Mouse (Mus musculus) E14TG2a.4 (cell line): ENCODE data around the gene Brf1.
A peak's percentile ranks its signal among the peaks of the same experiment; 100 is the strongest.

Experiments used
- H3K27me3 ChIP-seq: 2 replicates; pipeline ENCODE4 v1.6.1; 2014; ENCODE audit warnings: low read length, control low read depth; ENCODE audit not compliant: insufficient read depth
- H3K36me3 ChIP-seq: 2 replicates; pipeline ENCODE4 v1.6.1; 2014; ENCODE audit warnings: low read length, control low read depth; ENCODE audit not compliant: insufficient read depth
- H3K4me1 ChIP-seq: replicated peaks from 2 replicates; pipeline ENCODE4 v1.6.1; 2014; ENCODE audit warnings: low read depth, low read length, control low read depth
- H3K4me3 ChIP-seq: replicated peaks from 2 replicates; pipeline ENCODE4 v1.5.1; 2014; ENCODE audit warnings: mild to moderate bottlenecking, low read length
- H3K9me3 ChIP-seq: 2 replicates; pipeline ENCODE4 v1.6.1; 2014; ENCODE audit warnings: low read length, control low read depth
- CTCF ChIP-seq: conservative IDR thresholded peaks from 2 replicates; pipeline ENCODE4 v1.5.1; 2014; ENCODE audit warnings: low read length
- NANOG ChIP-seq: IDR thresholded peaks from 2 replicates; pipeline ENCODE4 v1.6.1; 2014; ENCODE audit warnings: borderline replicate concordance, low read length, mixed read lengths
- POU5F1 ChIP-seq: IDR thresholded peaks from 2 replicates; pipeline ENCODE4 v1.6.1; 2014; ENCODE audit warnings: low read length, borderline replicate concordance

The Brf1 gene

DNA sequence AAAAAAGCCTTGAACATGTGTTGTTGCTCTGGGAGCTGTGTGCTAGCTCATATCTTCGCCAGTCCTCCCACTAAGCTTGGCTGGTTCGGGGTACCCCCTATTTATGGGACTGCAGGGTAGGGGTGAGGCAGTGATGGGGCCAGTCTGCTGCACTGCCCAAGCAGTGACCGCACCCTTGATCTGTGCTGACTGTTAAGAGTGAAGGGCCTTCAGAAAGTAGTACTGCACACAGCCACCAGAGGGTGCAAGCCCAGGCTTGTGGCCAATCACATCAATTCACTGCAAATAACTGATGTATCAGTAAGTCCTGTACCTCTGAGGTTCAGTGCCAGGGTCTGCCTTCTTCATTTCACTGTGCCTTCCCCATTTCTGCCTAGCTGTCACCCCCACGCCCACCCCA is 44.7 kb downstream of the Brf1 start:
- TF ChIP-seq NANOG (no peak), CTCF (peak; percentile 89), POU5F1 (no peak)
- H3K4me3 ChIP-seq, result no peak overlapping the region

DNA sequence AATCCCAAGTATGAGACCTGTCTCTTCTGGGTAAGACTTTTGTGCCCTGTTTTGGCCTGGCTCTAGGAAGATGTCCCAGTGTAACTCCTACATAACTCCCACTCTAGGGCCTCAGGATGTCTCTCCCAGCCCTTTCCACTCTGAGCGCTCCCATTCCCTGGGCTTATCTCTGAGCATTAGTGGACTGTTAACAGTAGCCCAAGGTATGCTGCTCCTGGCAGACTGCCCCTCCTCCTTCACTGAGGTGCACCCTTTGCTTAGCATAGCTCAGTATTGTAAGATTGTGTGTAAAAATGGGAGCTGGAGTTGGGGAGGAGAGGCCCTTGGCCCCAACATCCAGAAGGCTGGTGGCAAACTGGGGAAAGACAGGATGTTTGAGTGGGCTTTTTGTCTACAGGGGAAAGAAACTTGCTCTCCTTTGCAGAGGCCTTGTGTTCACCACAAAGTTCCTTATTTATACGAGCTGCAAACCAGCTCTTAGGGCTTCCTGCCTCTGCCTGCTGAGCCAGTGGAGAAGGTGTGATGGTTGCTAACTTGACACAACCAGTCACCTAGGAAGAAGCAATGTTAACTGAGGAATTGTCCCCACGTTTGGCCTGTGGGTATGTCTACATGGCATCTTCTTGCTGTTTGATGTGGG is 47.5 kb downstream of the Brf1 start:
- H3K27me3 ChIP-seq, result peaks cover 44% of the 10 kb centered on the region
- H3K4me3 ChIP-seq, result no peak overlapping the region
- H3K36me3 ChIP-seq, result peaks cover 23% of the 10 kb centered on the region
- TF ChIP-seq NANOG (no peak), POU5F1 (no peak), CTCF (no peak)
- no peaks in the 10 kb centered on the region for H3K9me3 ChIP-seq
- H3K4me1 ChIP-seq, result peaks cover 31% of the 10 kb centered on the region

More for the DNA sequence above, 44.7 kb downstream of the Brf1 start:
- Histone ChIP-seq H3K36me3 (peaks cover 48% of the 10 kb centered on the region), H3K27me3 (peaks cover 18% of the 10 kb centered on the region), H3K9me3 (no peaks in the 10 kb centered on the region), H3K4me1 (peaks cover 12% of the 10 kb centered on the region)

DNA sequence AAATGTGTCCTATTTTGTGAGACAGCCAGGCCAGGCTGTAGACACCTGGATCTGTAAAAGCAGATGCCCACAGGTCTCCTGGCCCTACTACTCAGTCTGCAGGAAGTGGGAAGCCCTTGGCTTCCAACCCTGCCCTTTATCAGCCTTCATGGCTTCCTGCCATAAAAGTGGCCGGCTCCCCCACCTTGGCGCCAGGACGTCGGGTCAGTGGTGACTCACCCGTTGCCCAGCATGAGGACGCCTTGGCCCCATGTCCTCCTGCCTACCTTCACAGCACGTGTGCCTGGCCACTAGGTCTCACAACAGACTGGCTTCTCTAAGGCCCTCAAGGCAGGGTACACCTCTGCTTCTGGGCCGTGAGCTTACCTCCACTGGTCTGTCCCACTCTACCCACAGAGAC is 48.1 kb downstream of the Brf1 start:
- H3K4me1 ChIP-seq, result peaks cover 37% of the 10 kb centered on the region
- TF ChIP-seq POU5F1 (no peak), NANOG (no peak), CTCF (no peak)
- no peak overlapping the region for H3K4me3 ChIP-seq
- no peaks in the 10 kb centered on the region for H3K9me3 ChIP-seq
- H3K36me3 ChIP-seq, result peaks cover 17% of the 10 kb centered on the region
- peaks cover 44% of the 10 kb centered on the region for H3K27me3 ChIP-seq

DNA sequence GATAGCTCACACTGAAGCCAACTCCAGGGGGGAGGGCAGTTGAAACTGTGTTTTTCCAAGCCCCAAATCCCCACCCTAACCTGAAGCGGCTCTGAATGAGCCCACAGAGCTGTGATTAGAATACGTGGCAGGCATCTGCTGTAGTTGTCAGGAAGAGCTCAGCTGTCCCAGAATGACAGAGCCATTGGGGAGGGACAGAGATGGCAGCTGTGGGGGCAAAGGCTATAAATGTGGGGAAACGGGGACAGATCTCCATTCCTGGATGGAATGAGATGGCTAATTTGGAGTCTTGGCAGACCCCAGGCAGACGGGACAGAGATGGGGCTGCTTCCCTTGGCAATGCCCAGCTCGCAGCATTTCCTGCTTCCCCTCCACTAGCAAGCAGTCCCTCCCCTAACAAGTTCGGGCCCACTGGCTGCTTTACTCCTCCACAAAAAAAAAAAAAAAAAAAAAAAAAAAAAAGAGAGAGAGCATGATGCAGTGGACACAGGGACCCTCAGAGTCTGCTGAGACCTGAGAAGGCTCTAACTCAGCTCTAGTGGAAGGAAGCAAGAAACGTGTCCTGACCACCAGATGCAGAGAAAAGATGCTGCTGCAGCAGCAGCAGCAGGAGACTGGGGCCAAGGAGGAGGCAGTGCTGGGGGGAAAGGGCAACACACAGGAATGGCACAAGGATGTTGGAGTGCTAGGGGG is 49.2 kb downstream of the Brf1 start:
- H3K4me3 ChIP-seq, result no peak overlapping the region; the same call in 1 of the 2 replicates
- peaks cover 44% of the 10 kb centered on the region for H3K27me3 ChIP-seq
- no peaks in the 10 kb centered on the region for H3K9me3 ChIP-seq
- peaks cover 48% of the 10 kb centered on the region for H3K4me1 ChIP-seq
- TF ChIP-seq CTCF (no peak), NANOG (no peak), POU5F1 (no peak)
- H3K36me3 ChIP-seq, result peaks cover 7% of the 10 kb centered on the region; the same call in 1 of the 2 replicates

DNA sequence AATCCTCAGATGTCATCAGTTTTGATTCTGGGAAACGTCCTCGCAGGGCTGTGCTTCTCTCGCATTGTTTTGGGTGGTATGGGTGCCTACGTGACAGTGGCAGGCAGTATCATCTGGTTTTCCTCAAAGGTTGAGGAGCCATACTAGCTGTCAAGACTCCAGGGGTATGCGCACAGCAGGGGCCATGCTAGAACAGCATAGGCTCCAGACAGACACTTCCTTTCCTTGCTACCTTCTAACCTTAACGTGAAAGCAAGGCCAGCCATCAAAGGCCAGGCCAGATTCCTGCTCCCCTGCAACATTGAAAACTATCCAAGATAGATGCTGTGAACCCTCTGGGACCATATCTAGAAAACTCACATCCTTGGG is 49.8 kb downstream of the Brf1 start:
- H3K36me3 ChIP-seq, result 0 out of 2 replicates have a peak, but pooled peaks cover 7% of the 10 kb centered on the region
- H3K9me3 ChIP-seq, result no peaks in the 10 kb centered on the region
- H3K4me3 ChIP-seq, result peak overlapping the region; percentile 89
- peaks cover 46% of the 10 kb centered on the region for H3K27me3 ChIP-seq
- peaks cover 52% of the 10 kb centered on the region for H3K4me1 ChIP-seq
- no peak for TF ChIP-seq POU5F1

DNA sequence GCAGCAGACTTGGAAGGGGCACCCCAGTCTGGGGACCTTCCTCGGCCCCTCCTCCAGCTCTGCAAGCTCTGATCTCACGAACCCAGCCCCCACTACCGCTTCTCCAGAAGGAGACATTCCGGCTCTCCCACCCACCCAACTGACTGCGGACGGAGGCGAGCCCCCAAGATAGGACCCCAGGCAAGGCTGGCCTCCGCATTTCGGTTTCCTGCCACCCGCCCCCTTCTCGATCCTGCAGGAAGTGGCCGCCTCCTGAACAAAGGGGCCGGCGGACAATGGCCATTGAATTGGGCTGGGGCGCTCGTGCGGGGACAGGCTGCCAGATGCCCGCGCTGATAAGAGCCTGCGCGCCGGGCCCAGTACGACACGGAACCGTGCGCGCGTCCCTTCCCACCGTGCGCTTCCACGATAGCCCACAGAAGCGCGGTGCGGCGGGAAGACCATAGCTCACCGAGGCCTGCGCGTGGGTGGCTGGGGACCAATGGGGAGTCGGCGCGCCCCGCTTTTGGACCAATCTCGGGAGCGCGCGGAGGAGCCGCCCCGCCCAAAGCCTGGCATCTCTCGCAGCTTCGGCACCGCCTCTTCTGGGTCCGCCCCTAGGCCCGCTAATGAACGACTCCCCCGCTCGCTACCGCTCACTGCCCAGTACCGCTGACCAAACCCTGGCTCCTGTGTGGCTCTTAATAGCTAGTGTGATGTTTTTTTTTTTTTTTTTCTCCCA is 50.3 kb downstream of the Brf1 start:
- Histone ChIP-seq H3K4me3 (peak overlapping the region; percentile 89), H3K36me3 (0 out of 2 replicates have a peak, but pooled peaks cover 6% of the 10 kb centered on the region), H3K4me1 (peaks cover 54% of the 10 kb centered on the region), H3K27me3 (peaks cover 46% of the 10 kb centered on the region), H3K9me3 (no peaks in the 10 kb centered on the region)
- no peak for TF ChIP-seq NANOG
- TF ChIP-seq CTCF, result no peak
- TF ChIP-seq POU5F1, result no peak

DNA sequence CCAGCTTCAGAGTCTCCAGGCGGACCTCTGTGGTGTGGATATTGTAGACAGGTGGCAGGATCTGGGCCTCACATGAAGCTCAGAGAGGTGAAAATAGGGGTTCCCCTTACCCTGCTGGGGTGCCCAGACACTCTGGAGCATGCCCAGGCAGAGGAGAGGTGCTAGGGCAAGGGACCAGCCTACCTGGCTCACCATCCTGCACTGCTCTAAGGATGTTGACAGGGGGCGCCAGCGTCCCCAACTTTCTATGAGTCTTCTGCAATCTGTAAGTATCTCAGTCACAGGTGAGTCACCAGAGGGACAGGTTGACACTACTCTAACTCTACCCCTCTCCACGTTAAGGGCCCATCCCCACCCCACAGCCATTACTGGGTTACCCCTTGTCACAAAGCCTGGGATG is 53.2 kb downstream of the Brf1 start:
- TF ChIP-seq POU5F1 (no peak), NANOG (no peak), CTCF (peak; percentile 58)
- Histone ChIP-seq H3K9me3 (no peaks in the 10 kb centered on the region), H3K36me3 (no peaks in the 10 kb centered on the region), H3K4me1 (peaks cover 61% of the 10 kb centered on the region), H3K4me3 (peak overlapping the region; percentile 45), H3K27me3 (peaks cover 52% of the 10 kb centered on the region)

DNA sequence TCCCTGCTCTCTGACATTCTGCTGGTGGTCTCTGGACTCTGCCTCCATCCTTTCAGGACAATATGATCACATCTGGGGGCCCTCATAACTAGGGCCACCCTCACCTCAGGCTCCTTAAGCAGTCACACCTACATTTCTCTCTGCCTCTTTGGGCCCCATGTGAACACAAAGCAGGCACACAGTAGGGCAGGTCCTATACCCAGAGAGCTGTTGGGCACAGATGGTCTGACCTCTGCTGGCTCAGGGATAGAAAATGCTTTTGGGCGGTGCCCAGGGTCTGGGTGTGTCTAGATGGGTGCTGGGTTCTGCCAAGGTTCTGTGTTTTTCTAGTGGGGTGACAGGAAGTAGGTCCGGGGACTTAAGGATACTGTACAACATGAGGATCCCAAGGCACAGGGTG is 56.8 kb downstream of the Brf1 start:
- Histone ChIP-seq H3K4me1 (peaks cover 70% of the 10 kb centered on the region), H3K36me3 (no peaks in the 10 kb centered on the region), H3K9me3 (no peaks in the 10 kb centered on the region), H3K4me3 (no peak overlapping the region), H3K27me3 (peaks cover 16% of the 10 kb centered on the region)
- TF ChIP-seq NANOG (no peak), CTCF (no peak), POU5F1 (no peak)
